Mouse (Mus musculus) bone marrow macrophage, adult 2 months (primary cell): ENCODE measurements at regions not wholly inside any gene's neighbourhood (a gene's known extent, or its start where the extent isn't known, plus 50 kb on each side); places are given as distances from the start of the nearest gene placed in this dataset.

Experiments
- CTCF ChIP-seq: IDR thresholded peaks from 2 replicates; pipeline ENCODE4 v1.5.1; 2012; ENCODE audit warnings: low read depth, mild to moderate bottlenecking, low read length, moderate library complexity
- POLR2A ChIP-seq: IDR thresholded peaks from 2 replicates; pipeline ENCODE4 v1.6.1; 2012; ENCODE audit warnings: mild to moderate bottlenecking, low read depth, low read length, borderline replicate concordance

- TF ChIP-seq CTCF (no peak), POLR2A (no peak)
These were observed 551.2 kb downstream of the Insc start for GRCm38 (mm10) chr7:115294655-115295230.
